Mouse (Mus musculus): ENCODE measurements at regions not wholly inside any gene's neighbourhood (a gene's known extent, or its start where the extent isn't known, plus 50 kb on each side); places are given as distances from the start of the nearest gene placed in this dataset.
"Not testable (repeated sequence)": the region's sequence is repeated elsewhere in the genome, so short reads cannot be mapped to it uniquely, and the experiment has no call there.

GRCm38 (mm10) chr17:62199559-62199958 is 681.6 kb downstream of the Efna5 start:
- no peaks in the 10 kb centered on the region for H3K36me3 ChIP-seq (ENCODE audit: control insufficient read depth, insufficient read depth, low read length)
- ATAC-seq, result no peak
- 83% methylated on average over 6 of the region's 6 CpGs for WGBS
- H3K9me3 ChIP-seq (ENCODE audit: control insufficient read depth, low read length), result no peaks in the 10 kb centered on the region
- no peak overlapping the region for H3K27ac ChIP-seq (ENCODE audit: low read depth, low read length)
- H3K4me2 ChIP-seq (ENCODE audit: low read length), result no peak overlapping the region
- H3K4me3 ChIP-seq (ENCODE audit: low read length), result no peak overlapping the region
- H3K27me3 ChIP-seq (replicated peaks; ENCODE audit: control insufficient read depth, insufficient read depth, low read length), result no peaks in the 10 kb centered on the region
- no peaks in the 10 kb centered on the region for H3K4me1 ChIP-seq (ENCODE audit: control insufficient read depth, insufficient read depth, low read depth, low read length)
- no peak overlapping the region for H3K9ac ChIP-seq (ENCODE audit: low read depth, low read length)

GRCm38 (mm10) chr17:62178612-62179210 is 702.4 kb downstream of the Efna5 start:
- no peaks in the 10 kb centered on the region for H3K27me3 ChIP-seq (replicated peaks; ENCODE audit: control insufficient read depth, insufficient read depth, low read length)
- WGBS, result 58% methylated on average over 2 of the region's 2 CpGs
- H3K27ac ChIP-seq (ENCODE audit: low read depth, low read length), result no peak overlapping the region
- H3K4me2 ChIP-seq (ENCODE audit: low read length), result no peak overlapping the region
- no peak overlapping the region for H3K4me3 ChIP-seq (ENCODE audit: low read length)
- no peaks in the 10 kb centered on the region for H3K9me3 ChIP-seq (ENCODE audit: control insufficient read depth, low read length)
- no peak for ATAC-seq
- H3K9ac ChIP-seq (ENCODE audit: low read depth, low read length), result no peak overlapping the region
- no peaks in the 10 kb centered on the region for H3K4me1 ChIP-seq (ENCODE audit: control insufficient read depth, insufficient read depth, low read depth, low read length)
- no peaks in the 10 kb centered on the region for H3K36me3 ChIP-seq (ENCODE audit: control insufficient read depth, insufficient read depth, low read length)

GRCm38 (mm10) chr17:62176336-62176735 is 704.8 kb downstream of the Efna5 start:
- WGBS, result 72% methylated on average over 5 of the region's 5 CpGs
- peak; percentile 61 for ATAC-seq
- H3K9ac ChIP-seq (ENCODE audit: low read depth, low read length), result no peak overlapping the region
- H3K9me3 ChIP-seq (ENCODE audit: control insufficient read depth, low read length), result no peaks in the 10 kb centered on the region
- no peak overlapping the region for H3K27ac ChIP-seq (ENCODE audit: low read depth, low read length)
- no peaks in the 10 kb centered on the region for H3K4me1 ChIP-seq (ENCODE audit: control insufficient read depth, insufficient read depth, low read depth, low read length)
- no peaks in the 10 kb centered on the region for H3K27me3 ChIP-seq (replicated peaks; ENCODE audit: control insufficient read depth, insufficient read depth, low read length)
- H3K36me3 ChIP-seq (ENCODE audit: control insufficient read depth, insufficient read depth, low read length), result no peaks in the 10 kb centered on the region
- no peak overlapping the region for H3K4me3 ChIP-seq (ENCODE audit: low read length)
- no peak overlapping the region for H3K4me2 ChIP-seq (ENCODE audit: low read length)

GRCm38 (mm10) chr17:62172305-62172704 is 708.8 kb downstream of the Efna5 start:
- Histone ChIP-seq H3K27me3 (replicated peaks; ENCODE audit: control insufficient read depth, insufficient read depth, low read length) (no peaks in the 10 kb centered on the region), H3K9ac (ENCODE audit: low read depth, low read length) (no peak overlapping the region), H3K4me3 (ENCODE audit: low read length) (no peak overlapping the region), H3K27ac (ENCODE audit: low read depth, low read length) (no peak overlapping the region), H3K4me2 (ENCODE audit: low read length) (no peak overlapping the region), H3K4me1 (ENCODE audit: control insufficient read depth, insufficient read depth, low read depth, low read length) (no peaks in the 10 kb centered on the region), H3K36me3 (ENCODE audit: control insufficient read depth, insufficient read depth, low read length) (no peaks in the 10 kb centered on the region), H3K9me3 (ENCODE audit: control insufficient read depth, low read length) (no peaks in the 10 kb centered on the region)
- ATAC-seq, result no peak
- 89% methylated on average over 5 of the region's 5 CpGs for WGBS

GRCm38 (mm10) chr17:62171532-62171931 is 709.6 kb downstream of the Efna5 start:
- WGBS, result 89% methylated on average over 4 of the region's 4 CpGs
- Histone ChIP-seq H3K9me3 (ENCODE audit: control insufficient read depth, low read length) (no peaks in the 10 kb centered on the region), H3K9ac (ENCODE audit: low read depth, low read length) (no peak overlapping the region), H3K4me2 (ENCODE audit: low read length) (no peak overlapping the region), H3K36me3 (ENCODE audit: control insufficient read depth, insufficient read depth, low read length) (no peaks in the 10 kb centered on the region), H3K4me3 (ENCODE audit: low read length) (no peak overlapping the region), H3K27me3 (replicated peaks; ENCODE audit: control insufficient read depth, insufficient read depth, low read length) (no peaks in the 10 kb centered on the region), H3K4me1 (ENCODE audit: control insufficient read depth, insufficient read depth, low read depth, low read length) (no peaks in the 10 kb centered on the region), H3K27ac (ENCODE audit: low read depth, low read length) (no peak overlapping the region)
- no peak for ATAC-seq

GRCm38 (mm10) chr17:62161457-62161856 is 719.7 kb downstream of the Efna5 start:
- H3K4me3 ChIP-seq (ENCODE audit: low read length), result no peak overlapping the region
- H3K36me3 ChIP-seq (ENCODE audit: control insufficient read depth, insufficient read depth, low read length), result no peaks in the 10 kb centered on the region
- no peak for ATAC-seq
- no peak overlapping the region for H3K4me2 ChIP-seq (ENCODE audit: low read length)
- H3K9me3 ChIP-seq (ENCODE audit: control insufficient read depth, low read length), result no peaks in the 10 kb centered on the region
- H3K9ac ChIP-seq (ENCODE audit: low read depth, low read length), result no peak overlapping the region
- no peaks in the 10 kb centered on the region for H3K27me3 ChIP-seq (replicated peaks; ENCODE audit: control insufficient read depth, insufficient read depth, low read length)
- no peaks in the 10 kb centered on the region for H3K4me1 ChIP-seq (ENCODE audit: control insufficient read depth, insufficient read depth, low read depth, low read length)
- H3K27ac ChIP-seq (ENCODE audit: low read depth, low read length), result no peak overlapping the region
- 96% methylated on average over 1 of the region's 1 CpGs for WGBS

- H3K9ac ChIP-seq (ENCODE audit: low read depth, low read length), result no peak overlapping the region
- H3K4me3 ChIP-seq (ENCODE audit: low read length), result no peak overlapping the region
- no peaks in the 10 kb centered on the region for H3K4me1 ChIP-seq (ENCODE audit: control insufficient read depth, insufficient read depth, low read depth, low read length)
- 77% methylated on average over 2 of the region's 2 CpGs for WGBS
- no peak overlapping the region for H3K27ac ChIP-seq (ENCODE audit: low read depth, low read length)
- no peak overlapping the region for H3K4me2 ChIP-seq (ENCODE audit: low read length)
- H3K36me3 ChIP-seq (ENCODE audit: control insufficient read depth, insufficient read depth, low read length), result no peaks in the 10 kb centered on the region
- H3K27me3 ChIP-seq (replicated peaks; ENCODE audit: control insufficient read depth, insufficient read depth, low read length), result no peaks in the 10 kb centered on the region
- ATAC-seq, result no peak
- no peaks in the 10 kb centered on the region for H3K9me3 ChIP-seq (ENCODE audit: control insufficient read depth, low read length)
These were observed 720.8 kb downstream of the Efna5 start for GRCm38 (mm10) chr17:62160301-62160700.

- Histone ChIP-seq H3K27me3 (replicated peaks; ENCODE audit: control insufficient read depth, insufficient read depth, low read length) (no peaks in the 10 kb centered on the region), H3K27ac (ENCODE audit: low read depth, low read length) (no peak overlapping the region), H3K4me1 (ENCODE audit: control insufficient read depth, insufficient read depth, low read depth, low read length) (no peaks in the 10 kb centered on the region), H3K4me3 (ENCODE audit: low read length) (no peak overlapping the region), H3K9me3 (ENCODE audit: control insufficient read depth, low read length) (no peaks in the 10 kb centered on the region), H3K4me2 (ENCODE audit: low read length) (no peak overlapping the region), H3K9ac (ENCODE audit: low read depth, low read length) (no peak overlapping the region), H3K36me3 (ENCODE audit: control insufficient read depth, insufficient read depth, low read length) (no peaks in the 10 kb centered on the region)
- no peak for ATAC-seq
- WGBS, result 37% methylated on average over 3 of the region's 3 CpGs
These were observed 746.1 kb downstream of the Efna5 start for GRCm38 (mm10) chr17:62135050-62135449.

GRCm38 (mm10) chr17:62111703-62112102 is 769.4 kb downstream of the Efna5 start:
- H3K4me1 ChIP-seq (ENCODE audit: control insufficient read depth, insufficient read depth, low read depth, low read length); H3K27me3 ChIP-seq (replicated peaks; ENCODE audit: control insufficient read depth, insufficient read depth, low read length); H3K9ac ChIP-seq (ENCODE audit: low read depth, low read length); H3K4me3 ChIP-seq (ENCODE audit: low read length); H3K27ac ChIP-seq (ENCODE audit: low read depth, low read length); H3K4me2 ChIP-seq (ENCODE audit: low read length); H3K9me3 ChIP-seq (ENCODE audit: control insufficient read depth, low read length); H3K36me3 ChIP-seq (ENCODE audit: control insufficient read depth, insufficient read depth, low read length); ATAC-seq: not testable (repeated sequence)
- 94% methylated on average over 3 of the region's 3 CpGs for WGBS

- Histone ChIP-seq H3K36me3 (ENCODE audit: control insufficient read depth, insufficient read depth, low read length) (no peaks in the 10 kb centered on the region), H3K27ac (ENCODE audit: low read depth, low read length) (no peak overlapping the region), H3K9me3 (ENCODE audit: control insufficient read depth, low read length) (no peaks in the 10 kb centered on the region), H3K4me3 (ENCODE audit: low read length) (no peak overlapping the region), H3K27me3 (replicated peaks; ENCODE audit: control insufficient read depth, insufficient read depth, low read length) (no peaks in the 10 kb centered on the region), H3K9ac (ENCODE audit: low read depth, low read length) (no peak overlapping the region), H3K4me1 (ENCODE audit: control insufficient read depth, insufficient read depth, low read depth, low read length) (no peaks in the 10 kb centered on the region), H3K4me2 (ENCODE audit: low read length) (no peak overlapping the region)
- no peak for ATAC-seq
These were observed 772.1 kb downstream of the Efna5 start for GRCm38 (mm10) chr17:62109052-62109451.
